Mouse (Mus musculus) retina, adult 2 months (tissue): ENCODE results near the gene Glud1.

ENCODE experiments used
- DNase-seq: peaks from one replicate; pipeline ENCODE4 v3.0.0-alpha.2; 2012; ENCODE audit warnings: low read depth, low spot score

Glud1 gene

GRCm38 (mm10) chr14:34310234-34310965, at the start of gene Glud1, which contains the start of gene Shld2:
TSS of gene Glud1 (plus strand) at chr14:34310727.
TSS of gene Shld2 (minus strand) at chr14:34310493.
- DNase-seq = peak; percentile 88

GRCm38 (mm10) chr14:34268046-34268445, 42.5 kb upstream of the Glud1 start:
- DNase-seq = no peak

GRCm38 (mm10) chr14:34273280-34273679, 37.2 kb upstream of the Glud1 start:
- DNase-seq = no peak

GRCm38 (mm10) chr14:34274141-34274540, 36.4 kb upstream of the Glud1 start:
- no peak for DNase-seq

GRCm38 (mm10) chr14:34275225-34275624, 35.3 kb upstream of the Glud1 start:
- DNase-seq = no peak

- DNase-seq = no peak
These were observed 30.8 kb upstream of the Glud1 start for GRCm38 (mm10) chr14:34279726-34280125.

GRCm38 (mm10) chr14:34280798-34281197, 29.7 kb upstream of the Glud1 start:
- no peak for DNase-seq

- DNase-seq = no peak
These were observed 28.7 kb upstream of the Glud1 start for GRCm38 (mm10) chr14:34281736-34282269.

GRCm38 (mm10) chr14:34288396-34288795, 22.1 kb upstream of the Glud1 start:
- no peak for DNase-seq

- DNase-seq = no peak
These were observed 21.1 kb upstream of the Glud1 start for GRCm38 (mm10) chr14:34289259-34290015.

- no peak for DNase-seq
These were observed 20.3 kb upstream of the Glud1 start for GRCm38 (mm10) chr14:34290229-34290628.

GRCm38 (mm10) chr14:34293641-34294040, 16.9 kb upstream of the Glud1 start:
- DNase-seq = no peak

GRCm38 (mm10) chr14:34296350-34296749, 14.2 kb upstream of the Glud1 start:
- DNase-seq = no peak

GRCm38 (mm10) chr14:34297038-34297437, 13.5 kb upstream of the Glud1 start:
- DNase-seq = no peak

- DNase-seq = no peak
These were observed 12.9 kb upstream of the Glud1 start for GRCm38 (mm10) chr14:34297634-34298033.

- no peak for DNase-seq
These were observed 11.4 kb upstream of the Glud1 start for GRCm38 (mm10) chr14:34298871-34299700.

- no peak for DNase-seq
These were observed 7.8 kb upstream of the Glud1 start for GRCm38 (mm10) chr14:34302681-34303242.

GRCm38 (mm10) chr14:34303265-34303680, 7.3 kb upstream of the Glud1 start:
- DNase-seq = no peak

- DNase-seq = no peak
These were observed 1.3 kb upstream of the Glud1 start for GRCm38 (mm10) chr14:34309266-34309665.

GRCm38 (mm10) chr14:34309907-34310233, 657 bp upstream of the Glud1 start:
- no peak for DNase-seq

- no peak for DNase-seq
These were observed 599 bp downstream of the Glud1 start for GRCm38 (mm10) chr14:34311021-34311631.
